Mouse (Mus musculus): ENCODE results near the gene Dscaml1.

Dscaml1 gene

DNA sequence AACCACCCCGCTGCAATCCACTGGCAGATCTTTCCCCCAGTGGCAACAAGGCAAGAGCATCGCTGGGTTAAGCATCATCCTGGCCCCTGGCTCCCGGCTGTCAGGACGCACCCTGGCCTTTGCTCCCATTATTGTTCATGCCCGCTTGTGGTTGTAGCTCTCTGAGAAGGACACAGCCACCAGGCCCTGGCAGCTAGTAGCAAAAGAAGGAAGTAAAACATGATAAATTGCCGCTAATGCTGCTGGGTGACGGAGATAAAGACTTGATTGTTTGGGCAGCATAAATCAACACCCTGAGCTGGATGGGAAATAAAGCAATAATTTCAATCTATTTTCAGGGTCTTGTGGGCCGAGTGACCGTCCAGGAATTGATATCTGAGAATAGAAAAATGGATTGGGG, 81.1 kb downstream of the Dscaml1 start:
- peak; percentile 24 for DNase-seq (ENCODE audit: low spot score)

DNA sequence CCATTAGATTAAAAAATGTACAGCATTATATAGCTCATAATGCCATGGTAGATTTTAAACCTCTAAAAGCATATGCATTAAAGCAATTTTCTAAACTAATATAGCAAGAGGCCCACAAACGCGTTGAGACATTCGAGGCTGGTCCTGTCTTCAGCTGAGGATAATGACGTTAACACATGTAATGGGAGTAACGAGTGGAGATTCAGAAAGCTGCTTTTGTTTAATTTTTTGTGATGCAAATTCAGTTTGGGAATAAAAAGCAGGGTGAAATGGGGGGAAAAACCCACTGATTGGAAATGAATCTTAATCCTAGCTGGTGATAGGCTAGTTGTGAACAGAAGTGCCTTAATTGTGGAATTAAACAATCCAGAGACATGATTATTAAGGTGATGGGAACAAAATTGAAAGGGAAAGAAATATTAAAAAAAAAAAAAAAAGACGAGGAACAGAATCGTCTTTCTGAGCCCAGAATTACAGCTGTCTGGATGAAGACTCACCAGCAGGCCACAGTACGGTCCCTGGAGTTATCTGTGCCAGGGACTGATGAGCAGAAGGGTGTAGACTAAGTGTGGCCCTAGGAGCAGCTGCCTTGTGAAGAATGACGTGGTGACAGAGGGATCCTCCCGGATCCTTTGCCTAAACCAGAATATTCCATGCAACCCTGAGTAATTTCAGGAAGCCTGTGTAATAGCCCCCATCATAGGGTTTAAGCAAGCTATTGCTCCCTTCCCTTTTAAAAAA, 84.5 kb downstream of the Dscaml1 start:
- no peak for DNase-seq (ENCODE audit: low spot score)

DNA sequence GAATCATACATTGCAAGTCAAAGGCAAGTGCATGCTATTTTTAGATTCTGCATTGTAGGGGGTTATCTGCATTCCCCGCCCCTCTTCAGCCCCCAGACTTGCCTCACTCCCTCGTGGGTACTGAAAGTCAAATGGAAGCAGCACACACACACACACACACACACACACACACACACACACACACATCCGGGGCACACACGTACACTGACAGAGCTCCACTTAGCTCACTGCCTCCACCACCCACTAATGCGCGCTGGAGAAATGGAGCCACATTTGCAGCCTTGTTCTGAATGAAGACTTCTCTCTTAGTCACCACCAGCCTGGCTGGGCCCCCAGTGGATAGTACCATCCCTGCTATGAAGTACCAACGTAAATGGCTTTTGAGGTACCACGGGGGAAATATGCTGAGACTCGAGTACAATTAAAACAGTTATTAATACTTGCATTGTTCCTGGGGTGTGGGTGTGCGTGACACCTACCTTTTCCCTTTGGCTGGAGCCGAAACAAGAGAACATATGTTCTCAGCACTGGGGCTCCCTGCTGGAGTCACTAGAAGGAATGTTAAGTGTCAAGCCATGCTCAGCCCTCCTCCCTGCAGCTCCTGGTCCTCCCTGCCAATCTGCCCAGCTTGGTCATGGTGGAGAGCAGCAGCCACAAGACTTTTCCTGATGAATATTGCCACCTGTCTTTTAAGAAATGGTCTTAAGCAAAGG, 91.7 kb downstream of the Dscaml1 start:
- no peak for DNase-seq (ENCODE audit: low spot score)

DNA sequence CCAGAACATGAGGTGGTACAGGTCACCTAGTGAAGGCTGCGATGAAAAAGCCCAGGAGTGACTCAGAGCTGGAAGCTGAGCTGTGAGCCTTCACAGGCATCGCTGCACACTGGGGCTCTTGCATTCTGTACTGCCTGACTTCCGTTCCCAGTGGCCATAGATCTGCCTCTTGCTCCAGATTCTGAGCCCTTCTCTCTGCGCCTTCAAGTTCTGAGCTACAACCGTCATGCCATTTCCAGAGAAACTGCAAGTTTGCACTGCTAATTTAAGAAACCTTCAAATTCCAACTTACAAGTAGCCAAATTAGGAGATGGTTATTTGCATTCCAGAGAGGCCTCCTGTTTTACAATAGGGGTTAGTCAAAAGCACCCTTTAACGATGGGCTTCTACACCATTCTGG, 93.4 kb downstream of the Dscaml1 start:
- no peak for DNase-seq (ENCODE audit: low spot score)

DNA sequence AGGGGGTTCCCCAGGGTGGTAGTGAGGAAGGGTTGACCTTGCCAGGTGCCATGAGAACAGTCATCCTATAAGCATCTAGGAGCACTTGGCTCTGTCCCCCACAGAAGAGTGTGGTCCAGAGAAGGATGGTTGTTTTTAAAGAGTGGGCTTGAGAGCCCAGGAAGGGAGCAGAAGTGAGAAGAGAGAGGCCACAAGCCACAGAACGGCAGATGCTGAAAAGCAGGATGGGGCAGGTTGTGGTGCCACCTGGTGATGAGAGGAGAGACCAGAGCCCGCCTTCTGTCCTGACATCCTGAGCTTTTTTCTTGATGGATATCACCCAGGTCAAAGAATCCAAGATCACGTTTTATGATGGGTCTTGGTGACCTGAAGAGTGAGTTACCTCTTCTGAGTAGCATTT, 96.4 kb downstream of the Dscaml1 start:
- no peak for DNase-seq (ENCODE audit: low spot score)

DNA sequence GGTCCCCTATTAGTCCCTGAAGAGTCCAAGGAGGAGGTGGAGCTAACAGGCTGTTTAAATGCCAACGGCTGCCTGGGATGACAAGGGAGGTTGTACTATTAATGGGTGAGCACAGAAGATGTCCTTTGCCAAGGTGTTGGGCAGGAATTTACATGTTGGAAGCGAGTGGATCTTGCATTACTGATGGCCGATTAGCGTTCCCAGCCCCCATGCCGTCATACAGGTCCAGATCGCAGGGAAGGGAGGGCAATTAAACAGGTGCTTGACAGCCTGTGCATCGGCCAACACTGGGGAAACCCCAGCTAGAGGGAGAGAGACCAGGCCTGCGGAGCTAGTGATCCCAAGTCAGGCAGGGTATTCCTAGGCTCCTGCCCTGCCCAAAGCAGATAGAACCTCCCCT, 98.1 kb downstream of the Dscaml1 start:
- no peak for DNase-seq (ENCODE audit: low spot score)

DNA sequence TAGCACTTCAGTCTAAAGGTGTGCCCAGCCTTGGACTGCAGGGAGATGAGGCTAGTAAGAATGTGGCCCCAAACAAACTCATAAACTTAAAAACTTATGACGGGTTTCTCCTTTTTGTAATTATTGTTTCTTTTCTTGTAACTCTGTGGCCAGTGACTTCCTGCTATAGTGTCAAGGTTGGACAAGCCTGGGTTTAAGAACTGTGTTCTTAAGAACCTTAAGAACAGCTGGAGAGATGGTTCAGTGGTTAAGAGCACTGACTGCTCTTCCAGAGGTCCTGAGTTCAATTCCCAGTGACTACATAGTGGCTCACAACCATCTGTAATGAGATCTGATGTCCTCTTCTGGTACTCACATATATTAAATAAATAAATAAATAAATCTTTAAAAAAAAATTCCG, 106.8 kb downstream of the Dscaml1 start:
- no peak for DNase-seq (ENCODE audit: low spot score)

DNA sequence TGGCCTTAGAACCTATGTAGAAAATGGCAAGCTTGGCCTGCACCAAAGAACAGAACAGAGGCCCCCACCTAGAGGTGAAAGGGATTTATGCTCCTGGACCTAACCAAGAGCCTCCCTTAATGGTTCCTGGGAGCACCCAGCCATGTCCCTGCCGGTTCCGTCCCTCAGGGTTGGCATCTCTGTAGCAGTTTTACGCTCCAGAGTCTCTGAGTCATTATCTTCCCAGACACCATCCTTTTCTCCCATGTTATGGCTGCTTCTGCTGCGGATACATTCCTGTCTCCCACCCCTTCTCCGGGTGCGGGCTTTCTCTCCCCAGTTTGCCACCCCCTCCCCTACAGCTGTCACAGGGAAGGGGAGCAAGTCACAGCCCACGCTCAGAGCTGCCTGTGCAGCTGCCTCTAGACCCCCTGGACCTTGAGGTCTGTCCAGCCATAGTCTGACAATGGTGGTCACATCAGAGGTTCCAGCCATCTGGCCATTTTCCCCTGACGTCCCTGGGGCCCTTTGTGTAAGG, 108.1 kb downstream of the Dscaml1 start:
- no peak for DNase-seq (ENCODE audit: low spot score)

DNA sequence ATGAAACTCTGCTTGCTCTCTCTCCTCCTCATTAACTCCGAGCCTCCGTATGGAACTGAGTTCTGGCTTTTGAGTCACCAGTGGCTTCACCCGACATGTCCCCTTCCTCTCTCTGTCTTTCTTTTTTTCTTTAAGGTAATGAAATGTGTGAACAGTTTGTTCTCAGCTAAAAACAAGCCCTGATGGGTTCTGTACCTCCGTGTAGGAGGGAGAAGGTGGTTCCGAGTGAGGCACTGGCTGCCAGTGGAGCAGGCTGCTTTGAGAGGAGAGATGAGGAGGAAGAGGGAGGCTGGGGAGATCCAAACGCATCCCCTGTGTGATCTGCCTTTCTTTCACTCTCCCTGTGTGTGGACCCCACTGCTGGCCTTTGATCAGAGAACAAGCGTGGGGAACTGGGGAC, 111.2 kb downstream of the Dscaml1 start:
- no peak for DNase-seq (ENCODE audit: low spot score)

DNA sequence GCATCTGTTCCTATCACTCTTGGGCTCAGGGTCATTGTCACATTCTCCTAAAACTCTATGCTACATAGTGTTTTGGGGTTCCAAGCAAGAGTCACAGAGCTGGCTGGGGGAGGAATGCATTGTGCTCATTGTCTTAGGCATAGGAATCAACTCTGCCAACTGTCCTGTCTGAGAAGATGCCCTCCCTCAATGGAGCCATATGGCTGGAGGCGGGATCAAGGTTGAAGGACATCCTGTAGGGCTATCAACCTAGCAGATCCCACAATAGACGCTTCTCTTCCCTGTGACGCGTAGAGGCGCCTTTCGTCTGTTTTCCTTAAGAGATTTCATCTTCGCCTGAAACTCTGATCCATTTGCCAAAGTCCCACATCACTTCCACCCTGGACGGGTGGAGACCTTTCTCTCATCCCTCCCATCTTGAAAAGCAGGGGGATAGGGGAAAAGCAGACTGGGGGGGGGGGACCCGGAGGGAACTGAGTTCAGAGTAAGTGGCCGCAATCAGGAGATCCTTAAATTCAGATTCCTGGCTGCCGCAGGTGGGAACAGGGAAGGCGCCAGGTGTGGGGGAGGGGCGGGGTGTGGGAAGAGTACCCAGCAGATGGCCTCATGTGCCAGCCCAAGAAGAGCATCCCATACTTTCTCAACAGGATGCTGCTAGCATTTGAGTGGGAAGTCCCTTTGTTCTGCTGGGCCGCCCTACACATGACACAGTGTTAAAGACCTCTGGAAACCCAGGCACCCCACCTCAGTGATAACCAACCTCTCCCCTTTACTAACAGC, 113.0 kb downstream of the Dscaml1 start:
- no peak for DNase-seq (ENCODE audit: low spot score)

DNA sequence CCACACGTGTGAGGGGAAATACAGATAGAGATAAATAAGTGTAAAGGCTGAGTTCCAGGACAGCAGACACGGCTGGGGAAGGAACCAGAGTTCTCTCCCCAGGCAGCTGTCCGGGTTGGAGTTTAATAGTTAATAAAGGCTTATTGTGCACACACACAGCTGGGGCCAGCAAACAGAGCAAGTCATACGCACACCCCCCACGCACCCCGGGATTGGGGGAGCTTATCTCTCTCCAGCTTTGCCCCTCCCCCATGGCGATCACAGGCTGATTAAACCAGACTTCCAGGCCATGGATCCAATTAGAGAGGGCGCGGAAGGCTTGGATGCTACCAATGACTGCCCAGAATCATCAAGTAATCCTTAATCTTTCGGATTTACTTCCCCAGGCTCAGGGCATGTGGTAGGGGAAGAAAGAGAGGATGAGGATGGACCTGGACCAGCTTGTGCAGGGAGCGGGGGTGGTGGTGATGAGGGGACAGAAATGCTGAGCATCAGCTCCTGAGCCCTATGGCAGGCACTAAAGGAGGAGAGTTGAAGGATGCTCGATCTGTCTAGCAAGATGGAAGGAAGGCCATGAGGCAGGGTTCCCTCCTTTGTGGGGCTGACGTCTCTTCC, 119.7 kb downstream of the Dscaml1 start:
- no peak for DNase-seq (ENCODE audit: low spot score)

DNA sequence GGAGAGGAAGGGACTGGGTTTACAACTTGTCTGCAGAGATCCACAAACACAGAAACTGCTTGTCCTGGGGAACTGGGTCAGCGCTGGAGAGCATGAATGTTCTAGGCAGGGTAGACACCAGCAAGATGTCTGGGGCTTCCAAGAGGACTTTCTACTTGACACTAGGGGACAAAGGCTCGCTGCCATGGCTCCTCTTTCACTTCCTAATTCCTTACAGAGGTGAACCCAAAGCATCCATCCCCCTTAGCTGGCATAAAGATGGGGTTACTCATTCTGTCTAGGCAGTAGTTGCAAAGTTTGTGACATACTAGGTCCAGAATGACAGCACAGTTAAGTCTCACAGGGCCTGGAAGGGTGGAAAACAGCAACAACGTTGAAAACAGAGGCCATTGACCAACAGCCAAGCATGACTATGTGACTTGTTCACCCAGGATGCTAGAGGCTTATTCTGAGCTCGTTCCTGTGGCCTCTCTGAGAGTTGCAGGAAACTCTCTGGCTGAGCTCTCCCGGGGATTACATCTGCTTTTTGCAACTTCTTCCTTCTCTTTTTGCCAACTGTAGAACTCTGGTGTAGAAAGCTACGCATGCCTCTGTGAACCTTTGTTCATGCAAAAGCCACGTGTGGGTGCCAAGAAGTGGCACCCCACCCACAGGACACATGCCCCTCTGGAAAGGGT, 120.6 kb downstream of the Dscaml1 start:
- no peak for DNase-seq (ENCODE audit: low spot score)

DNA sequence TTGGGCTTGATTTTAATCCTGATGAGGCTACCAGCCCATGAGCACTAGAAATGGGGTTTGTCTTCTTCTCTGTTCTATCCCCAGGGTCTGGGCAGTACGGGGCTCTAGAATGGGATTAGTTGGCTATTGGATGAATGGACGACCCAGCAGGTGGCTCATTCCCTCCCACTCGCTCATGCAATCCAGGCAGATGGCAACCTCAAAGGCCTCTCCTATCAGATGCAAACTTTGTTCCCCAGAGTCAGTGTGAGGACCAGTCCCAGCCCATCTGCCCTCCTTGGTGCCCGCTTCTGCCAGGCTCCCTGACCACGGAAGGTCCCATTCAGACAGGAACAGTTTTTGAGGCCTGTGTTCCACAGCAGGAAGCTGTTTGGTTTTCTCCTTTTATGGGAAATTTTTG, 123.4 kb downstream of the Dscaml1 start:
- DNase-seq (ENCODE audit: low spot score): no peak

DNA sequence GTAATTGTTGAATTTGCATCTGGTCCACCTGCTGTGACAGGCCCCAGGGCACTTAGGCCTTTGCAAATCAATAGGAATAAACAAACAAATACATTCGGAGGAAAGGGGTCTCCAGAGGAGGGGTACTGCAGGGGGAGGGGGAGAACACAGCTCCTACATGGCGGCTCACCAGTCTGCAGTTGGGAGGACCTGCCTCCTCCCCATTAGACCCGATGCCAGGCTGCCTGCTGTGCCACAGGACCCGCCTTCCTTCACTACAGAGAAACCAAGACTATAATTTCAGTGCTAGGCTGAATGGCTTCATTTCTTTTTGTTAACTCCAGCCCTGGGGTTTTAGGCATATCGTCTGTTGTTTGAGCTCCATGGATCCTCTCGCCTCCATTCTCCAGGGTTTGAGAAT, 123.8 kb downstream of the Dscaml1 start:
- no peak for DNase-seq (ENCODE audit: low spot score)

DNA sequence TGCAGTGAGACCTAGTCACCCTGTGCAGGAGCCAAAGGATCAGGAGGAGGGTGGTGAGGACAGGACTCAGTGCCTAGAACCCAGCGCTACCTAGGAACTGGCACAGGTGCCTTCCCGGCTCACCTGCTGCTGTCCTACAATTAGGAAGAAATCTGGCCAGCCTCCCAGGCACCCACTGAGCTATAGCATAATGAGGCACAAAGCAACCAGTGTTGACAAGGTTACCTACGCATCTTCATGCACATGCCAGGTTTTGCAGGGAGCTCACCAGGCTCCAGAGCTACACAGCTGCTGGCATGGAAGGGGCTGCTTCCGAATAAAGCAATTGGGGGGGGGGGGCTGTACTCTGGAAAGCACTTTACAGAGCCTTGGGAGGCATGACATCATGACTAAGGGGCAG, 124.2 kb downstream of the Dscaml1 start:
- DNase-seq (ENCODE audit: low spot score): no peak

DNA sequence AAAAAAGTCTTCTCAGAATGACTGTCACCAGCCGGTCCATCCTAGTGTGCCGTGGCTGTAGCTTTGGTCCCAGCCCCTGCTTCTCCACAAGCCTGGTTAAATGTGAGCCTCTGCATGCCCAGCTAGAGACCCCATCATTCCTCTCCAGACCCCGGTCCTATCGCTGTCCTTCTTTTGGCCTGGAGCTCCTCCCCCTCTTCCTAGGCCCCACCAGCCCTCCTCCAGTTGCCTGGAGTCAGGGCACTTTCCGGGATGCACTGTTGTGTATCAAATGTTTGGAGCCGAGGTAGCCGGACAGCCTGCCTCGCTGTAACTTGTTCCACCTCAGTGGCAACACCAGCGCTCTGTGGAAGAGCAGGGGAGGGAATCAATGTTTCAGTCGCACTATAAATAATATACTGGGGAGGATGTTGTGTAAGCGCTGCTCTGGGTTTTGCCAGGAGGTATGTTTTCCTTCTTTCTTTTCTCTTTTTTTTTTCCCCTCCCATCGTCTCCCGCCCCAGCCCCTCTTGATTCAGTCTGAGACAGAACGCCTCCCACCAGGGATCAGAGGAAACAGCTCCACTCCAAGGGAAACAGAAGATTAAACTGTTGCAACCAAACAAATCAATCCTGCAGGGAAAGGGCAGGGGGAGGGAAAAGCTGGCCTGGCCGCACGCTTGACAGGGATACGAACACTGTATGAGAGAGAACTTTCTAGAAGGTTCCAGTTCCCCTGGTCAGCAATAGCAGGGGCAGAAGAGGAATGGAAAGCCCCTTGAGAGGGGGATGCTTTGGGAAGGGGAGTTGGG, 128.8 kb downstream of the Dscaml1 start:
- peak; percentile 7 for DNase-seq (ENCODE audit: low spot score)

DNA sequence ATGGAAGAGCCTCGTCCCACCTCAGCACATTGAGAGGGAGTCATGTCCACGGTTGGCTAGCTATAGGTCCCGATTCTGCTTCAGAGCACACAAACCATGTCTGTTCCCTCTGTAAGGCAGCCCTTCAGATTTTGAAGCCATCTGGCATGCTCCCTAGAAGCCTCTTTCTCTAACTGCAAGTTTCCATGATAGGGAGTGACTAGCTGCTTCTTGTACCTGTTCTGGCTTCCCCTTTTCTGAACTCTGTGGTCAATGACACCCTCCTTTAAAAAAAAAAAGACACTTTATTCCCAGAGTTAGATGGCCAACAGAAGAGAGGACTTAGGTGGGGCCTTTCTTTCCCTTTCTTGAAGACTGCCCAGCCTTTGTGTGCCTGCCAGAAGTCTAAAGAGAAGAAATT, 130.5 kb downstream of the Dscaml1 start:
- DNase-seq (ENCODE audit: low spot score): no peak

DNA sequence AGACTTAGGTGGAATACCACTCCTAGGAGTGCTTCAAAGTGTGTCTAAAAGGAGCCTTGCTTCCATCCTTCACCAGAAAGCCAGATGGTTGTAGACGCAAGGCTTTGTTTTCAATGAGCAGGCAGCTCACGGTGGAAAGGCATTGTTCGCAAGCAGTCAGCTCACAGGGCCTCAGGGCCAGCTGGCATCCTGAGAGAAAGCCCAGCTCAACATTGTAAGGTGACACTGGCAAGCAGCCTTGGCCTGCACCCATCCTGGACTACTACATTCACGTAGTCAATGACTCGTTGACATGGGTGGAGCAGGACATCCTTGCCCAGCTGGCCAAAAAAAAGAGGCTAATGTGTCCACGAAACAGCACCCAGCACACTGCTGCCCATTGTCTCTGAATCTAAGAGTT, 134.6 kb downstream of the Dscaml1 start:
- DNase-seq (ENCODE audit: low spot score): no peak

DNA sequence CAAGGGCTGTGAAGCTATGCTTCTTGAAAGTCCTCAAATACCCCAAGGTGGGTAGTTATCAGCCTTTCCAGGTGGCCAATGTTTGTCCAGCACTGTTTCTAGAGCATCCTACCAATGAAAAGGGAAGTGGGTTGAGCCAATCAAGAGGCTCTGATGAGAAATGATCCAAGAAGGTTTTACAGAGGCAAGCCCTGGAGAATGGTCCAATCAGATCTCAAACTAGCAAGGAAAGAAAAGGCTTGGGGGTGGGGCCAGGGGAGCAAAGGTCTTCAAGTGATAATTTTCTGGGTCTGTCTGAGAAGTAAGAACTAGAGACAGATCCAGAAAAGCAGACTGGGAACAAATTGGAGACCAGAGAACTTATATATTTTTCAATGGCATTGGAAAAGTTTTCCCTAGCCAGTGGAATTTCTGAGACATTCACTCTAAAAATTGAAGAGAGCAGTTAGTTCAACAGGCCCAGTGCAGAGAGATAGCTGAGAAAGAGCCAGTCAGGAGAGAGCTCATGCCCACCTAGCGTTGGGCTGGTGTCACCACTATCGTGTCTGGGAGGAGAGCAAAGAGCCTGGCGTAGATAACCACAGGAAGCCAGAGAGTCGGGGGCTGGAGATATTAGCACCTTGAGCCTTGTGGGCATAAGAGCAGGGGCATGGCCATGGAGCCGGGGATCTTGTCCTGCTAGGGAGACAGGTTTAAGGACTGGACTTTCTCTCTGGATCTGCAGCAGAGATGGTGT, 140.6 kb downstream of the Dscaml1 start:
- no peak for DNase-seq (ENCODE audit: low spot score)

DNA sequence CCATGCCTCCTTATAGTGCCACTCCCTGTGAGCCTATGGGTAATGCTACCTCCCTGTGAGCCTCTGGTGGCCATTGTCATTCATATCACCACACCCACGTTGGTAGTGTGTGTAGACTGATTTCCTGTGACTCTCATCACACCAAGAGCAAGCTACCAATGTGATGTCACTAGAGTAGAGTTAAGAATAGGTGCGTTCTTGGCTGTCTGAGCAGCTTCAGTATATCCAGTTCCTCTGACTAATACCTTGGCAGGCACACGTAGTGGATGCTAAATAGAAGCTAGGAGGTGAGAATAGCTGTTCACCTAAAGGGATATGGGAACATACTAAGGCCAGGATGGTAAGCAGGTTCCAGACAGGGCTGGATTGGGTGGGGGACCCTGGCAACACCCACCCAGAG, 143.3 kb downstream of the Dscaml1 start:
- DNase-seq (ENCODE audit: low spot score): no peak

All from urinary bladder, postnatal 14 days (tissue).